Mouse (Mus musculus): ENCODE results near the gene Ccdc114.
"Not testable (repeated sequence)": the region's sequence is repeated elsewhere in the genome, so short reads cannot be mapped to it uniquely, and the experiment has no call there.

Gene Ccdc114

DNA sequence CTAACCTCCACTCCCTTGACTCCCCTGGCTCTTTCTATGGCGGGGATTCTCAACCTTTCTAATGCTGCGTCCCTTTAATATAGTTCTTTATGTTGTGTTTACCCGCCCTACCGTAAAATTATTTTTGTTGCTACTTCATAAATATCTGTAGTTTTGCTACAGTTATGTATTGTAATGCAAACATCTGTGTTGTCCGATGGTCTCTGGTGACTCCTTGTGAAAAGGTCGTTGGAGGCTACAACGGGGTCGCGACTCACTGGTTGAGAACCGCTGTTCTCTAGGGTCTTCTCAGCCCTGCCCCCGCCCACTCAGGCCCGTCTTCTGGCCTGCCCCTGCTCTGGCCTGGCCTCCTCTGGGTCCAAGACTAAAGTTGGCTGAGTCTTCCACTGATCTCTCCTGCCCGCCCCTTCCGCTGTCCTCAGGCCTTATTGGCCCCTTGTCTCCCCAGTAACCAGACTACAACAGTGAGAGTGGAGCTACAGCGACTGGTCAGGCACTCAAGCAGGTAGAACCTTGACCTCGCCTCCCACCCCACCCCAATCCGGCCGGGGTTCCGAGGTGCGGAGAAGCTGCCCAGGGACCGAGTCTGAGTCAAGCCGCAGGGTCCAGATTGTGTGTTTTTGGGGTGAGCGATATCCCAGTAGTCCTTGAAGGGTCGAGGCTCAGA lies at the start of gene Ccdc114:
TSS of gene Ccdc114 (plus strand) at position 311 of the 667 bp plus-strand sequence.
- DNase-seq, result peak; percentile 80 to 88

DNA sequence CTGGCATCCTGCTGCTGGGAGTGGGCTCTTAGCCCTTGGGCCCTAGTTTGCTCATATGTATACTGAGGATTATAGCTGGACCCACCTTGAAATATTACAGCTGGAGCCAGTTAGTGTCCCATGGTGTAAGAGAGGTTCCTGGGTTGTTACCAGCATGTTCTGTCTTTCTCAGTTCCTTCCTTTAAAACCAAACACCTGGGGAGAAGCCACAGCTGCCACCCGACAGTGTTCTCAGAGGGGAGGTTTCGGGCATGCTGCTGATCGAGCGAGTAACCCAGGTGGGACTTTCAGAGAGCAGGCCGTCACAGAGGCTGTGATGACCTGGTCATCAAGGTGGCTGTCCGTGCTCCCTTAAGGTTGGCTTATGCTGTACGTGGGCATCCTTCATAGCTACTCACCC lies 47.0 kb upstream of the Ccdc114 start:
- DNase-seq, result no peak

DNA sequence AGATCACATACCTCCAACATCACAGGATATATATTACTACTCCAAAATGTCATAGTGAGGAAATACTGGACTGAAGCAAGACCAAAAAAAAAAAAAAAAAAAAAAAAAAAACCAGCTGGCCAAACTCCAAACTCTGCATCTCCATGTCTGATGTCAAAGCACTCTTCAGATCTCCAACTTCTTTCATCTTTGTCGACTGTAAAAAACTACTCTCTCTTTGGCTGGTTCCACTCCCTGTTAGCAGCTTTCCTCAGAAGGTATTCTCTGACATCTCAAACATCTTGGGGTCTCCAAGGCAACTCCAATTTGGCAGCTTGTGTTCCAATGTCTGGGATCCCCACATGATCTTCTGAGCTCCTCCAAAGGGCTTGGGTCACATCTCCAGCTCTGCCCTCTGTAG lies 45.6 kb upstream of the Ccdc114 start, which contains the start of gene Grin2d:
TSS of gene Grin2d (minus strand) at position 101 of the 400 bp plus-strand sequence.
- not testable (repeated sequence) for DNase-seq

DNA sequence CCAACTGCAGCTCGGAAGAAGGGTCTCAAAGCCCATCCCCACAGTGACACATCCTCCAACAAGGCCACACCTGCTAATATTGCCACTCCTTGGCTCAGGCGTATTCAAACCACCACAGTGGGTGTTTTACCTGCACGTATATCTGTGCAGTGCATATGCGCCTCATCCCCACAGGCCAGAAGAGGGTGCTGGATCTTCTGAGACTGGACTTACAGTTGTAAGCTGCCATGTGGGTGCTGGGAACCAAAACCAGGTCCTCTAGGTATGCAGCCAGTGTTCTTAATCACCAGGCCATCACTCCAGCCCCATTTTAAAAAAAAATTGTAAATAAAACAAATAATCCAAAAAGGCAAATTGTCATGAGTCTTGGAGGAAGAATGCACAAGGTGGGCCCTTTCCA lies 43.3 kb upstream of the Ccdc114 start:
- no peak for DNase-seq

DNA sequence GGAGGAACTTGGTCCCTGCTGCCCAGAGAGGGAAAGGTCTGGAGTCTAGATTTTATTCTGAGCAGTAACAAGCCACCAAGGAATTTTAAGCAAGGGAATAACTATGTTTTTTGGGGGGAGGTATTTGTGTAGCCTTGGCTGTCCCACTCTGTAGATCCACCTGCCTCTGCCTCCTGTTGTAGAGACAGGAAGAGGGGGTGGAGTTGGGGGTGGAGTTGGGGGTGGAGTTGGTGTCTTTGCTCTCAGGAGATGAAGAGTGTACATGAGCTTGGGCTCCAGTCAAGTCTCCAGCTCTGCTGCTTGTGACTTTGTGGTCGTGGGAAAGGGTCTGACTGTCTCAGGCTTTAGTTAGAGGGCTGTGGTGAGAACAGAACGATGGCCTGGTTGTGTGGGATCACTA lies 42.9 kb upstream of the Ccdc114 start:
- no peak for DNase-seq

DNA sequence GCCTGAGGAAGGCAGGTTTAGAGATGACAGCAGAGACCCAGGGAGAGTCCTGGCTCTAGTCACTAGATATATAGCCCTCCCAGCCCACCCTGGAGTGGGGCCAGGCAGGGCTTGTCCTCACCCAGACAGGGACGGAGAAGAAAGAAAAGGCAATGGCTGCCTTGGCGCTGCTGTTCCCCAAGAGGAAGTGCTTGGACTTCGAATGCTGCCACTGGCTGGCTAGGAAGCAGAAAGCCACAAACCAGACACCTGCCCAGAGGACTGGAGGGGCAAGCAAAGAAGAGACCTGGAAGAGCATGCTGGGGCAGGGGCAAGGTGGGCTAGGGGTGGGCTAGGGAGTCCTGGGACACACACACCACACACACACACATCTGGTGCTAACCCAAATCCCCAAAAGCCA lies 36.6 kb upstream of the Ccdc114 start:
- no peak for DNase-seq

DNA sequence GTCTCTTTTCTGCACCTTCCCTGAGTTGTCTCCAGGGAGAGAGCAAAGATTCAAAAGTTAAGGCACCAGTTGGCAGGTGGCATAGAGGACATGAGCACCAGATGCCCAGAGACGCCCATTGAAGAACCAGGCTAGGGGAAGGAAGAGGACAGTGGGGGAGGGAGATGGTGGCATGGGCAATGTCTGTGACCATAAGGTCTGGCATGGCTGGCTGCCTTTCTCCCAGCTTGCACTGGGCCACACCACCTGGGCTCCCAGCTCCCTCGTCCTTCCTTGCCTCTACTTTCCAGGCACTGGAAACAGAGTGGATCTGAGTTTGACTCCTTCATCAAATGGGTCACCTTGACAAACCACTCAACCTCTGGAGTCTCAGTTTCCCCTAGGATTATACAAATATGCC lies 31.2 kb upstream of the Ccdc114 start:
- DNase-seq, result no peak

DNA sequence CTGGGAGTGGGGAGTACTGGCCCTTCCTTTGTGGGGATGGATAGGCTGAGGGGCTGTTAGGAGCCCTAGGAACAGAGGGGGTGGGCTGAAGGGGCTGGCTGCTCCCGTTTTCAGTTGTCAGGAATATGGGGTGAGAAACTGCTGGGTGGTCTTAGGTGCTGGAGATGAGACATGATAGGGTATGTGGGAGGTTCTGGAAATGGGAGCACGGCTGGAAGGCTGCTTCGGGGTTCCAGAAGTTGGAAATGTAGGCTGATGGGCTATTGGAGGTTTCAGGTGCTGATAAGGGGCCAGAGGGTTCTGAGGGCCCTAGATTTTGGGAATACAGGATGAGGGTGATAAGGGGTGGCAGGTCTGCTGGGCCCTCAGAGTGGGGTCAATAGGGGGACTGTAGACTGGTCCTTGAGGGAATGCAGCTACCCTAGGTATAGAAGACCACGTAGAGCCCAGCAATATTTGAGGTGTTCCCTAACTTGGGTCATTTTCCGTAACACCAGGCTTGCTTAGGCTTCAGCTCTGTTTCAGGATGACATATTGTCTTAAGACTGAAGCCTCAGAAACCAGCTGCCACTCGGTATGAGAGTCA lies 27.8 kb upstream of the Ccdc114 start:
- no peak for DNase-seq

DNA sequence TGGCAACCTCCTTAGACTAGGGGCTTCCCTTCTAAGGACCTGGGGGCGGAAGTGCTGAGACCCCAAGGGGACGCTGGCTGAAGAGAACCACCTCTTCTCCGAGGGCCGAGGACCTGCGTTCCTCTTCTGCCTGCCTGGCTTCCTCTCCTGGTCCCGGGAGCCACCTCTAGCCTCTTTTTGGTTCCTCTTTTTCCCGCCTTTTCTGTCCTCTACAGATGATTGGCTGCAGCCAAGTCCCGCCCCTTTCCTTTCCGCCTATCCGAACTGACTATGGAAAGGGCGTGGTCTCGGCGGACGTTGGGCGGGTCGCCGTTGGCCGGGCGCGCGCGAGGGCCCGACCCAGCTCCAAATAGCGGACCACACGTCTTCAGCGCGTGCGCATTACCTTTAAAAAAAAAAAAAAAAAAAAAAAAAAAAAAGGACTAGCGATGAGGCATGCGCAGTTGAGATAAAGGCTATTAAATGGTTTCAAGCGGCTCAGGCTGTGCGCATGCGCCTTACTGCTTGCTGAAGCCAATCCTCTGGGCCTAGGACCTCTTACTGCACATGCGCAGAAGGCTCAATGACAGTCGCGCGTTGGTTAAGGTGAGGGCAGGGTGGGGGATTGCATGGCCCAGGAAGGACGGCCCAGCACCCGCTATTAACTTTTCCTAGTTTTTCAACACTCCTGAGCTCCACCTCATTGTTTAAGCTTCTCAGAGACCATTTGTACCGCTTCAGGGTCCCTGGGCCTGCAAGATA lies 27.2 kb upstream of the Ccdc114 start, which contains the start of the genes Syngr4 and Tmem143:
TSS of gene Syngr4 (minus strand) at position 198 of the 741 bp plus-strand sequence.
TSS of gene Tmem143 (plus strand) at position 425 of the 741 bp plus-strand sequence.
- DNase-seq, result peak; percentile 98 to 99

DNA sequence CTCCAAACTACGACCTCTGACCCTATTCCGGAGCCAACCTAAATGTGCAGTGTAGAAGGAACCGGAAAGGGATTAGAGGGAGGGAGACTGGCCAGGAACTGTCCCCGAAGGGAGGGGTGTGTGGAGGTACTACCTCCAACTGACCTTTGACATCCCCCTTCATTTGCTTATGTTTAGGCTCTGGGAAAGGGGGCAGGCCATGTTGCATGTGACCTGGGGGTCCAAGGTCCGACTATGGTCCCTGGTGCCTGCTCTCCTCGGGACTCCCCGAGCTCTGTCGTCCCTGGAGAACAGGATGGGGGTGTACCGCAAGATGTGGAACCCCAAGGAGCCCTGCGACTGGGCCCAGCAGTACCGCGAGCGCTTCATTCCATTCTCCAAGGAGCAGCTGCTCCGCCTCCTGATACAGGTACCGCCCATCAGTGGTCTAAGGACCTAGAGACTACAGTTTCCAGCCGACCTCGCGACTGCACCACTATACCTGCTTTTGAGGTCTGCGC lies 26.6 kb upstream of the Ccdc114 start:
- DNase-seq, result peak; percentile 65 to 74

DNA sequence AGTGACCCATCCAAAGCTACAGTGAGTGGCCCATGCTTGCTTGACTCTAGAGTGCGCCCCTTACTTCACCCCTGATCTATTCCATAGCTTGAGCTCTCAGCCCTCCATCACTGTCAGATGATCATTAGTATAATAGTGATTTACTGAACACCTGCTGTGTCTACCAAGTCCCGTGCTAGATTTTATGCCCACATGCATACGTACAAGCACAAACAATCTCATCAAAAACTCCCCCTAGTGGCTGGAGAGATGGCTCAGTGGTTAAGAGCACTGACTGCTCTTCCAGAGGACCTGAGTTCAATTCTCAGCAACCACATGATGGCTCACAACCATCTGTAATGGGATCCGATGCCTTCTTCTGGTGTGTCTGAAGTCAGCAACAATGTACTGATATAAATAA lies 25.7 kb upstream of the Ccdc114 start:
- not testable (repeated sequence) for DNase-seq

DNA sequence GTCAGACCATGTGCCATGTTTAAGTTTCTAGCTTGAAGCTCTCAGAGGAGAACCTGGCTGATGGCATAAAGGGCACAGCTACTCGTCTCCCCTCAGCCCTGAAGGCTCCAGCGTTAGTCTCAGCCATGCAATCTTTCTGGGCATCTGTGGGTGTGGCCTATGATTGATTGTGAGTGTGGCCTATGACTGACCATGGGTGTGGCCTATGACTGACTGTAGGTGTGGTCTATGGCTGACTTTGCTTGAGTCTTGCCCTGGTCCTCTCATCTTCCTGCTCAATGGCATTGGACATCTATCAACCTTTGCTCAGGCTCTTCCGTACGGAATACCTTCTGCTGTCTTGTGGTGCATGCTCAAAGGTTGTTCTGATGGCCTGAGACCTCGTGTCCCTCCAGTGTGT lies 22.3 kb upstream of the Ccdc114 start:
- DNase-seq, result peak; percentile 47 to 57

DNA sequence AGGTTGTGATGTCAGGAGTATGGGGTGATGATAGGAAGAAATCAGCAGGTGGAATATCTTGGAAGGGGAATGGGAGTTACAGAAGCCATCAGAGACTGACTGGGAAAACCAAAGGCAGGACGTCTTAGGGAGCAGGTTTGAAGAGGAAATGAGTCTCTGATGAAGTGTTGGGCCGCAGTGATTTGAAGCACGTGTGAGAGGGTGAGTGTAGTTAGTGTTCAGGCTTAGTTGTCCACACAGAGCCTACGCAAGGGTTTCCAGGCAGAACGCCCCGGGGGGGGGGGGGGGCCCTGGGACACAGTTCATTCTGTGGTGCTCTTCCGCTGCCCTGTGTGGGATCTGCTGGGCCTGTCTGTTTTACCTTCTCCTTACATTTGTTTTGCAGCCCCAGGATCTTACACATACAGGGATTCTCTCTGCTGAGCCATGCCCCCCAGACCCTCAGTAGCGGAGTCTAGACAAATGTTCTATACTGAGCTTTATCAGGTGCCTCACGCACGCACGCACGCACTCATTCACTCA lies 21.3 kb upstream of the Ccdc114 start:
- DNase-seq, result no peak

DNA sequence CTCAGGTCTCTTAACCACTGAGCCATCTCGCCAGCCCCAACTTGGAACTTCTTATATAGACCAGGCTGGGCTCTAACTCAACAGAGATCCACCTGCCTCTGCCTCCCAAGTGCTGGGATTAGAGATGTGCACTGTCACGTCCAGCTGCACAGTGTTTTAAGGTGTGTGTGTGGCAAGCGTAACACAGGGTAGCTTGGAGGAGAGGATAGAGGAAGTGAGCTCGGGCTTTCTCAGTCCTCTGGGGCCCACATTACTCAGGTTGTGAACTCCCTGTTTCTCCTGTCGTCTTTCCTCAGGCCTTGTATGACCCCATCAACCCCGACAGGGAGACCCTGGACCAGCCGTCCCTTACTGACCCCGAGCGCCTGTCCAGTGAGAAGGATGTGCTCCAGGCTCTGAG lies 17.2 kb upstream of the Ccdc114 start:
- DNase-seq, result no peak

DNA sequence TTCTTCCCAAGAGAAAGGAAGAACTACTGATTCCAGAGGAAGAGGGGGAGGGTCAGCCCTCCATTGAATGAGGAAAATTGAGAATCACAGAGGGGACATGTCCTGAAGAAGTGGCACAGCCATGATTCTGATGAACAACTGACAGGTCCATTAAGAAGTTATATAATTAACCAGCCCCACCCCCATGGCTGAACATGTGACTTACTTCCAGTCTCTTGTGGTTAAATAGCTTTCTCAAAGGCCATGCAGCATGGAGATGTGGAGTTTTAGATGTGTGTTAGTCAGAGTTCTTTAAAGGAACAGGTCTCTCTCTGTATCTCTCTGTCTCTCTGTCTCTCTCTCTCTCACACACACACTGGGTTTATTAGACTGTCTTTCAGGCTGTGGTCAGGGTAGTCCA lies 15.5 kb upstream of the Ccdc114 start:
- no peak for DNase-seq

DNA sequence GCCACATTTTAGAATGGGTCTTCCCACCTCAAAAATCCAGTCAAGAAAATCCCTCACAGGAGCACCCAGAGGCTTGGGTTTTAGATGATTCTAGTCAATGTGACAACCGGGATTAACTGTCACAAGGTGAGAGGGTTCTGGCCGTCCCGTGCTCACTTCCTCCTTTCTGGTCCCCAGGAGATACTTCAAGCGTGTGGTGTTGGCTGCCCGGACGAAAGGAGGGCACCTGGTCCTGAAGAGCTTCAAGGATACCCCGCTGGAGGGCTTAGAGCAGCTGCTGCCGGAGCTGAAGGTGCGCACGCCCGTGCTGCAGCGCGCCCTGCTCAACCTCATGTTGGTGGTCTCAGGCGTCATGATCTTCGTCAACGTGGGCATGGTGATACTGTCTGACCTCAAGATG lies 14.7 kb upstream of the Ccdc114 start:
- DNase-seq, result no peak

DNA sequence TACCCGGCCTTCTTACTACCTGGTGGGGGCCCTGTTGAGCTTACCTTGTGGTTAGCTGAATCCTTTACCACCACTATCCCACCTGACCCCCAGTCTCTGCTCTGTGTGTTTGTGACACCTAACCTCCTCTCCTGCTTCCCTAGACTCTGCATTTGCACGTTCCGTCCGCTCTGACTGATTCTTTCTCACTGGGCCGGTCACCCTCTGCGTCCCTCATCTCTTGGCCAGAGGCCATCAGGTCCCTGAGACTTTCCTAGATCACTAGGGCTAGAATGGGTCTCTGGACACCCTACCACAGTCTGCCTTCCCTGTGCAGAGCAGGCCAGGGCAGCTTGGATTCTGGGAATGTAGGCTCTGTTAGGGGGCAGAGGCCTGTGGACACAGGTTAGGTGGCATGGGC lies 9.8 kb upstream of the Ccdc114 start:
- DNase-seq, result no peak

DNA sequence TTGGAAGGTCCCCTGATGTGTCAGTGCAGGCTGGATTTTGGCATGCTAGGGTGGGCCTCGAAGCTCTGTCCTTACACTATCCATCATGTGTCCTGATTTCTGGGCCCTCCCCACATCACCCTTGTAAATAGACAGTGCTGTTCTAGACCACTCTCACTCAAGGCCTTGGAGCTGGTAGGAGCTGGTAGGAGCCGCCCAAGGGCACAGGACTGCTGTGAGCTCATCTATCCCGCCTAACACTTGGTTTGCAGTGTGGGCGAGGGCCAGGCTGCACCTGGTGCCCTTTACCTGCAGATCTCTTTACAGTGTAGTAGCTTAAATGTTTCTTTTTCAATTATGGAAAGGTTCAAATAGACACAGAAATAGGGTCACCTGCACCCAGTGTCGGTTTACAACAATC lies 8.9 kb upstream of the Ccdc114 start:
- DNase-seq, result no peak

DNA sequence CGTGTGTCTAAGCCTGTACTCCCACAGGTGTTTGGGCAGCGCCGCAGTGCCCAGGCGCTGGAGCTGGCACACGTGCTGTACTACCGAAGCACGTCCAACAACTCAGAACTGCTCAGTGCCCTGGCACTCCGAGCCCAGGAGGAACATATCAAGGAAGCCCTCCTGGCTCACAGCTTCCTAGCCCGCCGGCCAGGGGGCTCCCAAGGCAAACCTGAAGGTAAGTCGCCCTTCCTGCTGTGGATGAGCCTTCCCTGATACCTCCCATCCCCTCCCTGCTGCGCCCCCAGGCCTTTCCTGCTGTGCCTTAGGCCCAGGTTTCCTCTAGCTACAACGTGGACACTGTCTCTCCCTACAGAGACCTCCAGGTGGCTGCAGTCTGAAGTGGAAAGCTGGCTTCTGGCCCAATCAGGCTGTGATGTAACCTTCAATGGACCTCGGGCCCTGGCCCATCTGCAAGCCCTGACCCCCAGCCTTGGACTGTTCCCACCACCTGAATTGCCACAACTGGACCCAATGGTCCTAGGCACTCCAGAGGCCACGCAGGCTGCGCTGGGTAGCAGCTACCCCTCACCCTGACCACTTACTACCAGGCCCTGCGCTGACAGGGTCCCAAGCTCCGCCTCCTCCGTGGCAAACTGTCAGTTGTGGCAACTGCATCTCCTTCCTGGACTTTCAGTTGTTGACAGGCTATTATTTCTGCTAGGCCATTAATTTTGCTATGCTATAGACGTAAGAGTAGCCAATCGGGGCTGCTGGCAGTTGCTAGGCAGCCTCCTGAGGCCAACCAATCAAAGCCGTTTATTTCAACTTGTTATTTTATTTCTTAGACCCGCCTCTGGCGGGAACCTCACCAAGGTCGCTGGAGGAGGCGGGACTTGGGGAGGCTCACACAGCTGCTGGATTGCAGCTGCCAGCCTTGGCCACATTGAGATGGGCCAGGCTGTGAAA lies 7.5 kb upstream of the Ccdc114 start:
- peak; percentile 86 to 93 for DNase-seq

DNA sequence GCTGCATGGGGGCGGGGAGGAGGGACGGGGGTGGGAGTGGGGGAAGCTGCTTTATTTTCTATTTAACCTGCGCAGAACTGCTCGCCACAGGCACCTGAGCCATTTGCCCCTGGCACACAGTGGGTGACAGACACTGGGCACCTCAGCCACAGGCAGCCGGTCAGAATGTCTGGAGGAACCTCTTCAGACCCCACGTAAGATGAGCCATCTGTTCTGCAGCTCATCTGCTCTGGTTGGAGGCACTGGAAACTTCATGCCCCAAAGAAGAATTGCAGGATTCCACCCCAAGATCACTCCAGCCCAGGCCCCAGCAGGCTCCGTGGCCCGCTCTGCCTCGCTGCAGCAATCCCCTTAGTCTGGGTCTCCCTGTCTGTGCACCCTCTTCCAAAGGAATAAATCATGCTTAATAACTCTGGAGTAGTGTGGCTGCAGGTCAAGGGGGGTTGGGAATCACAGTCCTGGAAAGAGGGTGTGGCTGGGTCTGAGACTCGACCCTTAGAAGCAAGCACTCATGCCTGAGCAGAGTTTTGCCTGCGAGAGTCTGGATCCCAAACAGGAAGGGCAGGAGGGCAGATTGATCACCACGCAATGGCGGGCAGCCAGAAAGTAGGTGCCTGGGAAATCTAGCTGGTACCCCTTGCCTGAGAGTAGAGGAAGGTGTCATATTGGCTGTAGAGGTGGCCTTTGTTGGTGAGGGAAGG lies 6.7 kb upstream of the Ccdc114 start:
- DNase-seq, result peak in 1 of 2 experiments; percentile 57

DNA sequence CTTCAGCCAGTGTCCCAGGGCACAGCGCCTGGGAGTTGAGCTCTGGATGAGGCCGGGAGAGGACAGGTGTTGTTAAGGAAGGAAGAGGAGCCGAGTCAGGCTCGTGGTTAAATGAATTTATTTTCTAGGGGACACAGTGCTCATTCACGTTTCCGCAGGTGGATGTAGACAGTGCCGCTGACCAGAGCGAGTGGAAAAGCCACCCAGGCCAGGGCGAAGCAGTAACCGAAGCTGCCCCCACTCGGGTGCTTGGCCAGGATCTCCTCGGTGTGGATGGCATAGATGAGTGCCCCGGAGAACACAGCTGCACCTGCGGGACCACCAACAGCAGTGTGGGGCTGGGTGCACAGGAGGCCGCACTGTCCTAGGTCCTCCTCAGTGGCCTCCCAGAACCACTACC lies 5.9 kb upstream of the Ccdc114 start:
- DNase-seq, result no peak

All from lung, postnatal 4 days (tissue).